Mouse (Mus musculus): Measurements from ENCODE around the gene Fam83d.

- TF ChIP-seq CTCF (IDR thresholded peaks at IDR 0.05; ENCODE audit: extremely low read depth, insufficient read depth, insufficient read length, insufficient replicate concordance) = no peak
- TF ChIP-seq POLR2A (IDR thresholded peaks at IDR 0.05; ENCODE audit: low read depth, low read length) = no peak
Measured at GRCm38 (mm10) chr2:158743518-158744141, 24.3 kb upstream of the Fam83d start.

Measured in spleen, adult 2 months (tissue).